Mouse (Mus musculus) gastrocnemius, adult 2 months (tissue): Measurements from ENCODE around the gene Vmn1r213. TPM values are rescaled to one million over a fixed set of nuclear protein-coding genes. Genes with fewer than 3 reads are reported as not detected.

Experiments used
- DNase-seq: peaks from one replicate; pipeline ENCODE4 v3.0.0; 2022
- H3K27ac ChIP-seq: fragments of 200-600 bp; 2 replicates; pipeline ENCODE4 v1.8.1; 2022; ENCODE audit warnings: mild to moderate bottlenecking
- H3K4me3 ChIP-seq: fragments of 200-600 bp; 2 replicates; pipeline ENCODE4 v1.8.1; 2022; ENCODE audit warnings: mild to moderate bottlenecking, moderate library complexity
- CTCF ChIP-seq: fragments of 200-600 bp; IDR thresholded peaks from 2 replicates; pipeline ENCODE4 v1.8.1; 2022; ENCODE audit warnings: antibody characterized with exemption, mild to moderate bottlenecking, moderate library complexity
- intact Hi-C: fragments of 180-260 bp; cut with DNase I; formaldehyde crosslinking; loops from one replicate; pipeline ENCODE4 v1.15.1; 2025
- long read RNA-seq, 2 experiments: library from polyadenylated mRNA; stranded (forward); transcript quantifications; one replicate each; pipeline ENCODE4 v2.0.0; 2021
- total RNA-seq, 2 experiments: library from RNA; stranded (reverse); gene quantifications; 2 replicates each; pipeline ENCODE4 v1.2.3; 2021

Vmn1r213 gene
- total RNA-seq: not detected
- long read RNA-seq, experiment 1: 0 reads
- long read RNA-seq, experiment 2: 0 reads

GRCm38 (mm10) chr13:23007356-23007755, at the start of gene Vmn1r213:
Gene Vmn1r213 (plus strand): TSS chr13:23007656.
- no peak for DNase-seq
- Histone ChIP-seq H3K4me3 (no peak within 1 kb of the TSS), H3K27ac (no peak within 1 kb of the TSS)
- intact Hi-C loops: no loop called here
- no peak for TF ChIP-seq CTCF

DNA sequence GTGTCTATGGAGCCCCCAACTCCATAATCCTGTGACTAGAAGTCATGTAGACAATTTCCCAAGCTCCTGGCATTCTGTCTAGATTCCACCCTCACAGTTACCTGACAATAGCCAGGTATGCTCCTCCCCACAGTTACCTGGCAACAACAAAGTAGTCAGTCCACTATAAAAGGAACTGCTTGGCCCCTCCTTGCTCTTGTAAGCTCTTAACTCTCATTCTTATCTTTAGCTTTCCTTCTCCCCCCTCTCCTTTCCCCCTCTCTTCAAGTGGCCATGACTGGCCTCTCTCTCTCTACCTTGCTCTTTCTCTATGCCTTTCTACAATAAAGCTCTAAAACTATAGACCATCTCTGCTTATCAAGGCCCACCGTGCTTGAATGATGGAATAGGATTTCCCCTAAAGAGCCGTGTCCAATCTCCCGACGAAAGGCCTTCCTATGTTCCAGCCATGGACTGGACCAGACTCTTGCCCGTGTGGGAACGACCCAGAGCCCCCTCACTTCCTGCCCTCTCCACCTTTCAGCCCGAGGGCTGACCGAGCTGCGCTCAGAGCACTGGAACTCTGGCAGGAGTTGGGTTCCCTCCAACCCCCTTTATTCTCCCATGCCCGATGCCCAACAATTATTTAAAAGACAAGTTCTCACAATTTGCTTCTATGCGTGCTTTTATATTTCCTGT, 17.1 kb upstream of the Vmn1r213 start:
- Histone ChIP-seq H3K27ac (no peak overlapping the region), H3K4me3 (no peak overlapping the region)
- intact Hi-C loops: no loop called here
- no peak for DNase-seq
- no peak for TF ChIP-seq CTCF

GRCm38 (mm10) chr13:22992178-22992700, 15.2 kb upstream of the Vmn1r213 start:
- Histone ChIP-seq H3K27ac (no peak overlapping the region), H3K4me3 (no peak overlapping the region)
- intact Hi-C loops: no loop called here
- TF ChIP-seq CTCF: no peak
- no peak for DNase-seq

DNA sequence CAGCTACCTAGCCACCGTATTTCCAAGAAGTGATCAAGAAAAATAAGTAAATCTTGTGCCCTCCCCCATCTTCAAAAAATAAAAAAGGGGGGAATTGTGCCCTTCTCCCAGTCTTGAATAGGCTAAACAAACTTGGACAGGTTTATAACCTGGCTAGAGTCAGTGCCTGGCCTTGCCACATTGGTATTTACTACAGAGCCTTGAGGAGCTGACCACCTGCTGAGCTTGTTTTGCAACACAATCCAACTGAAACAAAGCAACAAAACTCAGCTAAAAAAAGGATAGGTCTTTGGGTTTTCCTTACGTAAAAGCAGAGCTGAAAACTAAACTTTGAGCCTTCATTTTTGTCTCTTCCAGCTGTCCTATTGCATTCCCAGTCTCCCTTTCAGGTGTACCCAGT, 14.7 kb upstream of the Vmn1r213 start:
- no peak overlapping the region for H3K4me3 ChIP-seq
- intact Hi-C loops: no loop called here
- no peak for TF ChIP-seq CTCF

DNA sequence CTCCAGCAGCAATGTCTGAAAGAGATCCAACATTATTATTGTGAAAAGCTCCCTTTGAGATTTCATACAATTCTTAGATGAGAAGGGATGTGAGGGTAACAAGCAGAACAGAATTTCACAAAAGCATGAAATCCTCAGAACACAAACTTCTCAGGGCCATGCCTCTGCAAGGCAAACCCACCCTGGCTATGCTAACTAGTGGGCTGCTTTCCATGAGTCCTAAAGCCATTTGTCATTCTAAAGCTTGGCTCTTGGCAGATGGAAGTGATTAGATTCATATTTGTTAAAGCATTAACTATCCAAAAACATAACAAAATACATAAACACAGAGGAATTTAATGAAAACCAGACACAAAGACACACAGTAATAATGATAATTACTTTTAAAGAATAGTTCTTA, 10.7 kb downstream of the Vmn1r213 start:
- DNase-seq: no peak
- Histone ChIP-seq H3K27ac (no peak overlapping the region), H3K4me3 (no peak overlapping the region)
- no peak for TF ChIP-seq CTCF
- intact Hi-C loops: no loop called here

More for the DNA sequence above, 14.7 kb upstream of the Vmn1r213 start:
- no peak overlapping the region for H3K27ac ChIP-seq
- DNase-seq: no peak

DNA sequence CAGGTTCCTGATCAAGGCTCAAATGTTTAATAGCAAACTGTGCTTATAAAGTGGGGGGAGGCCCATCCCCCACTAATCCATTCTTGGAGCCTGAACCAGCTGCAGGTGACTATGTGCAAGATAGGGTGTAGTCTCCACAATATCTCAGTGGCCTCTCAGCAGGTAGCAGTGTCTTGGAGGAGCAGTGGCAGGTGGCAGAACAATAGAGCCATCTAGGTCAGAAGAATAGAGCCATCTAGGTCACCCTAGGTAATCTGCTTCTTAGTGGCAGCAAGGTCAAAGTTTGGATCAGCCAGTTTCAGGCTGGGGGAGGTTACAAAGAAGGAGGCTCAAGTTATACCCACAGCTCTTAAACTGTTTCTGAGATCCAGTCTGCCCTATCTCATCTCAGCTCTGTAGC, 17.4 kb downstream of the Vmn1r213 start:
- no peak overlapping the region for H3K4me3 ChIP-seq
- DNase-seq: no peak
- intact Hi-C loops: no loop called here
- no peak for TF ChIP-seq CTCF
- H3K27ac ChIP-seq: no peak overlapping the region

DNA sequence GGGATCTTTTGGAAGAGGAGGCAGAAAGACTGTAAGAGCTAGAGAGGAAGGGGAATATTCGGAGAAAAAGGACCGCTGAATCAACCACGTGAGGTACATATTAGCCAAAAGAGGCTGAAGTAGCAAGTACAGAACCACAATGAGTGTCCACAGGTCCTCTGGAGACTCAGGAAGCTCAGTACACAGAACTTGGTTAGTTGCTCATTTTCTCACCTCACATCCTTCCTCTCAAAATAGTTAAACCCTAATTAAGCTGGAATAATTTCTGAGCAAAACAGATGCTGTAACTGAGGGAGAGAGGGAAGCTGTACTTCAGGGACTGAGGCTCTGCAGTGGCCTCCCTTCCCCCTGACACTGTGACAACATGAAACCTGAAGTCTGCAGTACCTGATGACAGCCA, 22.7 kb downstream of the Vmn1r213 start, which contains the start of gene Vmn1r214:
Gene Vmn1r214, plus strand, starts transcription at position 301 of the 400 bp plus-strand sequence.
- Histone ChIP-seq H3K27ac (no peak within 1 kb of the TSS), H3K4me3 (no peak within 1 kb of the TSS)
- no peak for DNase-seq
- TF ChIP-seq CTCF: no peak
- intact Hi-C loops: no loop called here

DNA sequence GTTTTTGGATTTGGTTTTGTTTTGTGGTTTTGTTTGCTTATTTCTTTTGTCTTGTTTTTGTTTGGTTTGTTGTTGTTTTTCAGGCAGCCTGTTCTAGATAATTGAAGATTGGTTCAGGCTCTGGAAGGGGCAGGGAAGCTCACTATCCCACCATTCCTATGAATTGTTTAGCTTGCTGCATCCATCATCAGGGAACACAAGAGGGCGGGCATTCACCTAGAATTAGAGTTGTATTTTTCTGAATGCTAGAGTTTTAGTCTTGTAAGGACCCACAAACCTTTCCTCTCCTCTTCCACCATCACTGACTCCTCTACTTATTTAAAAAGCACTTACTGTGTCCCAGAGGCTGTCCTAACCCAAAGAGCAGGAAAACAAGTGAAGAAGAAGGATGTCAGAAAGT, 50.3 kb downstream of the Vmn1r213 start:
- intact Hi-C loops: no loop called here
- TF ChIP-seq CTCF: no peak
- H3K4me3 ChIP-seq: no peak overlapping the region
- no peak overlapping the region for H3K27ac ChIP-seq
- DNase-seq: no peak

Other genes starting within 250 kb of the Vmn1r213 start
- gene Vmn1r208, start 230.3 kb upstream of the Vmn1r213 start, total RNA-seq: not detected
- gene Vmn1r209, start 198.0 kb upstream of the Vmn1r213 start, total RNA-seq: under 1 TPM in 1 of 2 experiments, not detected in 1; 0.05 TPM
- gene Vmn1r210, start 176.3 kb upstream of the Vmn1r213 start, total RNA-seq: not detected
- not detected for gene Vmn1r211, start 150.1 kb upstream of the Vmn1r213 start, total RNA-seq
- not detected for gene Vmn1r212, start 123.5 kb upstream of the Vmn1r213 start, total RNA-seq
- not detected for gene Vmn1r214, start 22.8 kb downstream of the Vmn1r213 start, total RNA-seq
- gene Vmn1r215, start 60.4 kb downstream of the Vmn1r213 start, total RNA-seq: not detected
- not detected for gene Vmn1r217, start 110.6 kb downstream of the Vmn1r213 start, total RNA-seq
- gene Vmn1r218, start 125.5 kb downstream of the Vmn1r213 start, total RNA-seq: not detected
- gene Vmn1r219, start 151.7 kb downstream of the Vmn1r213 start, total RNA-seq: not detected
- gene Vmn1r220, start 180.3 kb downstream of the Vmn1r213 start, total RNA-seq: not detected
- gene Vmn1r221, start 206.5 kb downstream of the Vmn1r213 start, total RNA-seq: not detected
- not detected for gene Vmn1r222, start 228.3 kb downstream of the Vmn1r213 start, total RNA-seq
- gene Vmn1r223, start 239.5 kb downstream of the Vmn1r213 start, total RNA-seq: not detected